Mouse (Mus musculus) kidney, postnatal 0 days (tissue): Measurements from ENCODE around the gene C7. TPM values are rescaled to one million over a fixed set of nuclear protein-coding genes. Genes with fewer than 3 reads are reported as not detected.

Source experiments
- ATAC-seq: fragments of 200-750 bp; cut with Nextera tagmentation; replicated peaks from 2 replicates; pipeline ENCODE4 v1.8.0; 2017; ENCODE audit warnings: low read depth, moderate number of reproducible peaks, moderate TSS enrichment, moderate library complexity; ENCODE audit not compliant: low FRiP score
- DNase-seq: peaks from one replicate; pipeline ENCODE4 v3.0.0-alpha.2; 2016; ENCODE audit warnings: low spot score
- H3K27ac ChIP-seq: fragments of 300-500 bp; sonication (generic); 2 replicates; pipeline ENCODE4 v1.5.1; 2014; ENCODE audit warnings: mild to moderate bottlenecking
- H3K27me3 ChIP-seq: fragments of 300-500 bp; sonication (generic); 2 replicates; pipeline ENCODE4 v1.6.1; 2014; ENCODE audit warnings: low read length, mixed read lengths; ENCODE audit not compliant: insufficient read depth
- H3K36me3 ChIP-seq: fragments of 300-500 bp; sonication (generic); 2 replicates; pipeline ENCODE4 v1.6.1; 2014; ENCODE audit warnings: low read length, mixed read lengths; ENCODE audit not compliant: insufficient read depth
- H3K4me1 ChIP-seq: fragments of 300-500 bp; sonication (generic); replicated peaks from 2 replicates; pipeline ENCODE4 v1.6.1; 2014; ENCODE audit warnings: antibody characterized with exemption, low read length, mixed read lengths; ENCODE audit not compliant: insufficient read depth
- H3K4me2 ChIP-seq: fragments of 300-500 bp; sonication (generic); 2 replicates; pipeline ENCODE4 v1.6.1; 2014; ENCODE audit warnings: mild to moderate bottlenecking, low read length, moderate library complexity, mixed read lengths
- H3K4me3 ChIP-seq: fragments of 300-500 bp; sonication (generic); replicated peaks from 2 replicates; pipeline ENCODE4 v1.5.1; 2014; ENCODE audit warnings: low read depth, low read length
- H3K9ac ChIP-seq: fragments of 300-500 bp; sonication (generic); 2 replicates; pipeline ENCODE4 v1.6.1; 2014; ENCODE audit warnings: low read depth, low read length
- H3K9me3 ChIP-seq: fragments of 300-500 bp; sonication (generic); replicated peaks from 2 replicates; pipeline ENCODE4 v1.6.1; 2016; ENCODE audit warnings: low read length, inconsistent platforms, mixed read lengths
- CTCF ChIP-seq: IDR thresholded peaks from 2 replicates; pipeline ENCODE4 v1.5.1; 2016; ENCODE audit warnings: antibody characterized with exemption, low read depth, mild to moderate bottlenecking, moderate library complexity
- WGBS: fragments of 180-500 bp; shearing (Covaris S2); extraction: QIAGEN DNeasy Blood & Tissue Kit; methylation state at CpG from one replicate; pipeline ENCODE4 v1.1.7; 2014; 5-methylcytosine and 5-hydroxymethylcytosine counted together
- polyA plus RNA-seq: library from polyadenylated mRNA; unstranded; fragments of >200 nt; fragmentation: Nextera tagmentation; extraction: Ambion mirVana; gene quantifications from 2 replicates; pipeline ENCODE4 v1.2.1, GENCODE M21; 2015

C7 gene
- polyA plus RNA-seq, 1 experiment from 2014 or later = 0.50 TPM

DNA sequence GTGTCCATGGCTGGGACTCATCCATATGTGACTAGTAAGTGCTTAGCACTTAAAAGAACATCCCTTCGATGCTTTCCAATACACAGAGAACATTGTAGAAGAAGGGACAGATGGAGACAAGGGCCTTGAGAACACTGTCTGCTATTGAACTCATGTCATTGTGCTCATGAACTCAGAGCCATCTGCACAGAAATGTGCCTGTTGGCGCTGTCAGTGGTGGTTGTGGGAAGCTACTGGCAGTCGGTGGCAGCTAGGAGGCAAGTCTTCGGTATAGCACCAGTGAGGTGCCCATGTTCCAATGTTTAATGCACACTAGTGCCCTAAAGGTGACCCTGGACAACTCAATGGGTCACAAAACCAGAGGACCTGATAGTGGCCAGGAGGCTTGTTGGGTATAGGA lies 38.8 kb upstream of the C7 start:
- Histone ChIP-seq H3K4me3 (no peak overlapping the region), H3K4me2 (no peak overlapping the region), H3K9ac (no peak overlapping the region), H3K27me3 (no peaks in the 10 kb centered on the region), H3K4me1 (no peaks in the 10 kb centered on the region), H3K27ac (no peak overlapping the region), H3K36me3 (peaks cover 13% of the 10 kb centered on the region), H3K9me3 (no peaks in the 10 kb centered on the region)
- TF ChIP-seq CTCF = no peak
- WGBS = 95% methylated on average over 4 of the region's 4 CpGs
- DNase-seq (no peak), ATAC-seq (no peak)

GRCm38 (mm10) chr15:5097376-5097775 lies 33.8 kb upstream of the C7 start:
- H3K4me1 ChIP-seq = no peaks in the 10 kb centered on the region
- WGBS = 95% methylated on average over 1 of the region's 1 CpGs
- peaks cover 13% of the 10 kb centered on the region for H3K36me3 ChIP-seq
- no peaks in the 10 kb centered on the region for H3K27me3 ChIP-seq
- ATAC-seq = no peak
- no peak overlapping the region for H3K4me2 ChIP-seq
- H3K27ac ChIP-seq = no peak overlapping the region
- no peak for TF ChIP-seq CTCF
- no peak for DNase-seq
- H3K9ac ChIP-seq = no peak overlapping the region
- H3K4me3 ChIP-seq = no peak overlapping the region
- H3K9me3 ChIP-seq = no peaks in the 10 kb centered on the region

DNA sequence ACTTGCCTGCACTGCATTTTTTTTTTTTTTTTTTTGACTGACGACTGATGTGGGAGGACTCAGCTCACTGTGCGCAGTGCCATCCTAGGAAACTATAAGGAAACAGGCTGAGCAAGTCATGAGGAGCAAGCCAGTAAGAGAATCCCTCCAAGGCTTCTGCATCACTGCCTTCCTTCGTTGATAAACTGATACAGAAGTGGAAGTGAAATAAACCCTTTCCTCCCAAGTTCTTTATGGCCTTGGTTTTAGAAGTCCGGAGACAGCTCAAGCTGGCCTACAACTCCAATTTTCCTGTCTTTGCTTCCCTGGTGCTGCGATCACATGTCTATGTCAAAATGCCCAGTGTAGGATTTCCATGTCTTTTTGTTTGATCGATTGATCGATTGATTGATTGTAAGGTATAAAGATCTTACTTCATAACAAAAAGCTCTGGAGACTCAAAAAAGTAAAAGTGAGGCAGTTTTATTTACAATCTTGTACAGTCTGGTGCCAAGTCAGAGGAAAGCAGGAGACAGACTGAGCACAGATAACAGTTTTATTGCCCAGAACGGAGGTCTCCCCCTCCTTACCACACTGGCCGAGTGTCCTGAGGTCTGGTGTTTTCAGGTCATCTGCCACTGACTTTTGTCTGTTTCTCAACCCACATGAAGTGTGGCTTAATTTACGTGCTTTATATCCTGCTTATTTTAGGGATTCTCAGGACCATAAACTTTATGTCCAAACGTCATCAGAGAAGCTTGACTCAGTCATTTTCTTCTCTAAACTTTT lies 32.2 kb upstream of the C7 start:
- 34% methylated on average over 11 of the region's 11 CpGs for WGBS
- no peaks in the 10 kb centered on the region for H3K9me3 ChIP-seq
- H3K4me3 ChIP-seq = no peak overlapping the region
- H3K36me3 ChIP-seq = peaks cover 13% of the 10 kb centered on the region
- ATAC-seq (peak; percentile 61; the same call in 1 of the 2 replicates), DNase-seq (peak; percentile 68)
- H3K9ac ChIP-seq = no peak overlapping the region
- no peaks in the 10 kb centered on the region for H3K4me1 ChIP-seq
- H3K27me3 ChIP-seq = no peaks in the 10 kb centered on the region
- no peak overlapping the region for H3K4me2 ChIP-seq
- no peak for TF ChIP-seq CTCF
- H3K27ac ChIP-seq = no peak overlapping the region

DNA sequence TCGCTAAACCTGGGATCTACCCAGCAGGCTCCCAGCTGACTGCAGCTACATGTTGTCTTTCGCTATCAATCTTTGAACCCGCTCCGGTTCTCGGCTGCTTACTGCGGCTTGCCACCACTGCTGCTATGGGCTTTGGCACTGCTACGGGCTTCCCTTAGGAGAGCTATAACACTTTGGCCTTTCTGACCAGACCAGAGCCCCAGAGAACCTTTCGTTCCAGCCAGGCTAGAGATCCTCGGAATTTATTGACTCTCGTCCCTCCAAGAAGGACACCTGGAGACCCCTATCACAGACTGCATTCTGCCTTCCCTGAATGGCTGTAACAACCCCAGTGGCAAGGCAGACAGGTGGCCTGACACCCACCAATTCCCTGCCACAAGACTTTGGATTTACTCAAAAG lies 26.6 kb upstream of the C7 start:
- DNase-seq (no peak), ATAC-seq (no peak)
- no peaks in the 10 kb centered on the region for H3K27me3 ChIP-seq
- WGBS = 89% methylated on average over 10 of the region's 10 CpGs
- H3K4me2 ChIP-seq = no peak overlapping the region
- TF ChIP-seq CTCF = no peak
- H3K36me3 ChIP-seq = no peaks in the 10 kb centered on the region
- H3K27ac ChIP-seq = no peak overlapping the region
- H3K4me1 ChIP-seq = no peaks in the 10 kb centered on the region
- H3K9me3 ChIP-seq = no peaks in the 10 kb centered on the region
- no peak overlapping the region for H3K4me3 ChIP-seq
- H3K9ac ChIP-seq = no peak overlapping the region

DNA sequence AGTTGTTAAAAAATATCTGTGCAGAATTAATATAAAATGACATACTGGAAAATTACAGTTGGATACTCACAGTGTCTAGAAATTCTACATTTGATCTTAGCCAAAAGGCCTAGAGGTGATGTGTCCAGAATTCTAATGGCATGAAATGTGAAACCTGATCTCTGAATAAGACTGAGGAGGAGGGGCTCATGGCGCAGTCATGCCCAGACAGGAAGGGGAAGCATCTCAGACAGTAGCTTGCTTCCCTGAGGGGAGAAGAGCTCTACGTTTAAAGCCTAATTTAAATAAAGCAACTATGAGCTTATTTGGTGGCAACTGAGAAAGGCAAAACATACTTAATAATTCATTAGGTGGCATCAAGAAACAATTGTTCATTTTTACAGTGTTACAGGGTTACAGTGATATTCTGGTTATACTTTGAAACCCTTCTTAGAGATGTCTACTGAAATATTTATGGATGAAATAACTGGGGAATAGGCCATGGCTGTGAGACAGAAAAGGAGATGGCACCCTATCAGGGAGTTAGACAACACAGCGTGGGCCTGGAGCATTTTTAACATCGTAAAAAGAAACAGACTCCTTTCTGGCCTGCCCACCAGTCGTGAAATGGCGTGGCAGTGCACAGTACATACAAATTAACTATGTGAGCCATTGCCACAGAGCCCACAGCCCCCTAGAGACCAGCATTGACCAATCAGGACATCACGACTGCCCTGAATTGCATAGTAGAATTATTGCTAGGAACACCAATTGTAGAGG lies 25.5 kb upstream of the C7 start:
- Histone ChIP-seq H3K27ac (no peak overlapping the region), H3K4me2 (no peak overlapping the region), H3K9me3 (no peaks in the 10 kb centered on the region), H3K36me3 (no peaks in the 10 kb centered on the region), H3K4me3 (no peak overlapping the region), H3K27me3 (no peaks in the 10 kb centered on the region), H3K4me1 (no peaks in the 10 kb centered on the region), H3K9ac (no peak overlapping the region)
- DNase-seq = peak; percentile 37
- no peak for ATAC-seq
- 53% methylated on average over 7 of the region's 7 CpGs for WGBS
- TF ChIP-seq CTCF = no peak

GRCm38 (mm10) chr15:5086162-5086561 lies 22.6 kb upstream of the C7 start:
- peak; percentile 81 for DNase-seq
- WGBS = 8% methylated on average over 2 of the region's 2 CpGs

More at GRCm38 (mm10) chr15:5086162-5086561, 22.6 kb upstream of the C7 start:
- H3K27ac ChIP-seq = no peak overlapping the region
- no peaks in the 10 kb centered on the region for H3K9me3 ChIP-seq
- H3K4me3 ChIP-seq = no peak overlapping the region
- H3K9ac ChIP-seq = no peak overlapping the region
- H3K4me2 ChIP-seq = no peak overlapping the region
- no peaks in the 10 kb centered on the region for H3K27me3 ChIP-seq
- no peaks in the 10 kb centered on the region for H3K36me3 ChIP-seq
- no peak for ATAC-seq
- H3K4me1 ChIP-seq = no peaks in the 10 kb centered on the region
- TF ChIP-seq CTCF = peak; percentile 80
